Mouse (Mus musculus): ENCODE results near the gene Catip. TPM values are rescaled to one million over a fixed set of nuclear protein-coding genes. Genes with fewer than 3 reads are reported as not detected.

Catip gene
- polyA plus RNA-seq, 1 experiment = 0.59 TPM

DNA sequence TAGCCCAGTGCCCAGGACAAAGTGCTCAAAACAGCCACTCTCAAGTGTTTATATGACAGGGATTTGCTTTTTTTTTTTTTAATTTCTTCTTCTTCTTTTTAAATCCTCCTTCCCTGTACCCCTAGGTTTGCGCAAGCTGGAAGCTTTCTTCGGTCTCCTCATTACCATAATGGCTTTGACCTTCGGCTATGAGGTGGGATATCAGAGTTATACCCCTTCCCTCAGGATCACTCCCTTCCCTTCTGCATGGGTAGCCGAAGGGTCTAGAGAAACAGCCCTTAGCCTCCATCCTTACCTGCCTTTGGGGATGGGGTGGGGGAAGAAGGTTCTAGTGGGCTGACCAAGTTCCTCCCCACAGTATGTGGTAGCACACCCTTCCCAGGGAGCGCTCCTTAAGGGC is 18.6 kb downstream of the Catip start:
- peaks cover 84% of the 10 kb centered on the region for H3K4me1 ChIP-seq
- H3K9me3 ChIP-seq = no peaks in the 10 kb centered on the region
- no peak overlapping the region for H3K4me3 ChIP-seq (replicated peaks)
- peaks cover 25% of the 10 kb centered on the region for H3K27me3 ChIP-seq (replicated peaks)
- H3K36me3 ChIP-seq (replicated peaks; ENCODE audit: low read length) = no peaks in the 10 kb centered on the region
- no peak for TF ChIP-seq GATA1 (IDR thresholded peaks at IDR 0.05; ENCODE audit: borderline replicate concordance, low read length)
- no peak for TF ChIP-seq FLI1 (IDR thresholded peaks at IDR 0.05; ENCODE audit: low read length)

DNA sequence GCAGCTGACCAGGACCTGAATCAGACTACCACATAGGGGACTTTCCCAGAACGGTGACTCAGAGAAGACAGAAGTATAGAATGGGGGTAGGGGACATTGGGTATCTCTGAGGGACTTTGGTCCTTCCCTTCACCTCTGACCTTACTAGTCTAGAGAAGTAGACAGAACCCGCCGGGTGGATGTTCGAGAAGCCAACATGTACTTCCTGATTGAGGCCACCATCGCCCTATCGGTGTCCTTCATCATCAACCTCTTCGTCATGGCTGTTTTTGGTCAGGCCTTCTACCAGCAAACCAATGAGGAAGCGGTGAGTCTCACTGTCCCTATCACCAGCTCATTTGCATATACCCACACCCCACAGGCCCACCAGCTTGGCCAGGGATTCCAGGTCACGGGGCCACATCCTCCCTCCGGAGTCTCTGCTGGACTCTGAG is 19.7 kb downstream of the Catip start:
- peak overlapping the region; percentile 16 for H3K4me3 ChIP-seq (replicated peaks)
- H3K27me3 ChIP-seq (replicated peaks) = peaks cover 16% of the 10 kb centered on the region
- H3K4me1 ChIP-seq = peaks cover 81% of the 10 kb centered on the region
- no peaks in the 10 kb centered on the region for H3K36me3 ChIP-seq (replicated peaks; ENCODE audit: low read length)
- H3K9me3 ChIP-seq = no peaks in the 10 kb centered on the region
- no peak for TF ChIP-seq FLI1 (IDR thresholded peaks at IDR 0.05; ENCODE audit: low read length)

DNA sequence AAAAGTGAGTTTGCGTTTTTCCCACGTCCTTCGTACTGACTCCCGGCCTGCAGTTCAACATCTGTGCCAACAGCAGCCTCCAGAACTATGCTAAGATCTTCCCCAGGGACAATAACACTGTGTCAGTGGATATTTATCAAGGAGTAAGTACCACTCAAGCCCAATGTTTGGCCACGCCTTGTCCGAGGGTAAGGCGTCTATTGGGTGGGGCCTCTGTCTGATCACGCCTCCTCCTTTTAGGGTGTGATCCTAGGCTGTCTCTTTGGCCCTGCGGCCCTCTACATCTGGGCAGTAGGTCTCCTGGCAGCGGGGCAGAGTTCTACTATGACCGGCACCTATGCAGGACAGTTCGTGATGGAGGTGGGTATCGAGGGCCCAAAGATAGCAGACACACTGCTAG is 21.5 kb downstream of the Catip start:
- H3K36me3 ChIP-seq (replicated peaks; ENCODE audit: low read length) = no peaks in the 10 kb centered on the region
- H3K4me3 ChIP-seq (replicated peaks) = no peak overlapping the region
- H3K9me3 ChIP-seq = no peaks in the 10 kb centered on the region
- H3K4me1 ChIP-seq = peaks cover 83% of the 10 kb centered on the region
- TF ChIP-seq GATA1 (IDR thresholded peaks at IDR 0.05; ENCODE audit: borderline replicate concordance, low read length) (no peak), FLI1 (IDR thresholded peaks at IDR 0.05; ENCODE audit: low read length) (no peak)
- peaks cover 12% of the 10 kb centered on the region for H3K27me3 ChIP-seq (replicated peaks)

DNA sequence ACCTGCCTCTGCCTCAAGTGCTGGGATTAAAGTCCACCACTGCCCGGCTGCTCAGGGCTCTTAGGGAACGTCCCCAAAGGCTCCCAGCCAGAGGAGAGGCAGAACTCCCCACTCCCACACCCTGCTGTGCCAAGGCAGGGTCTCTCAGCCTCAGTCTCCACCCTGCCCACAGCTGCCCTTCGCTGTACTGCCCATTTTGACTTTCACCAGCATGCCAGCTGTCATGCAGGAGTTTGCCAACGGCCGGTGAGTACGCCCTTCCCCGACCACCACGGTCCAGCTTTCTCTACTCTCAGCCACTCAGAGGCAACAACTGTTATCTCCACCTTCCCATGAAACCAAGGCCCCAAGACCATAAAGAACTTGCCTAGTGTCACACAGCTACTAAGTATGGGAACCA is 22.6 kb downstream of the Catip start:
- TF ChIP-seq FLI1 (IDR thresholded peaks at IDR 0.05; ENCODE audit: low read length) (no peak), GATA1 (IDR thresholded peaks at IDR 0.05; ENCODE audit: borderline replicate concordance, low read length) (no peak)
- peak overlapping the region; percentile 67 for H3K4me3 ChIP-seq (replicated peaks)
- peaks cover 12% of the 10 kb centered on the region for H3K27me3 ChIP-seq (replicated peaks)
- peaks cover 82% of the 10 kb centered on the region for H3K4me1 ChIP-seq
- no peaks in the 10 kb centered on the region for H3K9me3 ChIP-seq
- H3K36me3 ChIP-seq (replicated peaks; ENCODE audit: low read length) = no peaks in the 10 kb centered on the region

DNA sequence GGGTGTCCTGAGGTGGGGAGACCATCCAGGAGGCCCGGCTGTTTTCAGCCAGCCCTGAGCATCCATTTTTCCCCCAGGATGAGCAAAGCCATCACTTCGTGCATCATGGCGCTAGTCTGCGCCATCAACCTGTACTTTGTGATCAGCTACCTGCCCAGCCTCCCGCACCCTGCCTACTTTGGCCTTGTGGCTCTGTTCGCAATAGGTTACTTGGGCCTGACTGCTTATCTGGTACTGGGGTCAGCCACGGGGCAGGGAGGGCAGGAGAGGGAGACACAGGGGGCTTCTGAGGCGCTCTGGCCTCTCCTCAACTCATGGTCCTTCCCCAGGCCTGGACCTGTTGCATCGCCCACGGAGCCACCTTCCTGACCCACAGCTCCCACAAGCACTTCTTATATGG is 23.2 kb downstream of the Catip start:
- Histone ChIP-seq H3K9me3 (no peaks in the 10 kb centered on the region), H3K36me3 (replicated peaks; ENCODE audit: low read length) (no peaks in the 10 kb centered on the region), H3K4me1 (peaks cover 82% of the 10 kb centered on the region), H3K27me3 (replicated peaks) (peaks cover 12% of the 10 kb centered on the region), H3K4me3 (replicated peaks) (no peak overlapping the region)
- TF ChIP-seq FLI1 (IDR thresholded peaks at IDR 0.05; ENCODE audit: low read length) (no peak), GATA1 (IDR thresholded peaks at IDR 0.05; ENCODE audit: borderline replicate concordance, low read length) (no peak)

DNA sequence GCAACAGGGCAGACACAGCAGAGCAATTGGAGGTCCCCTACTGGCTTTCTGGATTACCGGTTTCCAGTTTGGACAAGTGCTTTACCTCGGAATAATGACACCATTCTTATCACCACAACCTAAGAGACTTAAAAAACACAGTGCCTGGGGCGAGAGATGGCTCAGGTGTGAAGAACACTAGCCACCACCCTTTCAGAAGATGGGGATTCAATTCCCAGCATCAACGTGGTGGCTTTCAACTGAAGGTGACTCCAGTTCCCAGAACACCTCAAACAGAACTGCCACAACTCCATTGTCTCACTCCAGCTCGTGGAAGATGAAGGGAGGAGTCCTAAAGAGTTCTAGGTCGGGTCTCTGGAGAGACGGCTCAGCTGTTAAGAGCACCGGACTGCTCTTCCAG is 23.6 kb downstream of the Catip start:
- Histone ChIP-seq H3K4me1 (peaks cover 82% of the 10 kb centered on the region), H3K36me3 (replicated peaks; ENCODE audit: low read length) (no peaks in the 10 kb centered on the region), H3K4me3 (replicated peaks) (no peak overlapping the region), H3K27me3 (replicated peaks) (peaks cover 12% of the 10 kb centered on the region), H3K9me3 (no peaks in the 10 kb centered on the region)
- TF ChIP-seq FLI1 (IDR thresholded peaks at IDR 0.05; ENCODE audit: low read length) (no peak), GATA1 (IDR thresholded peaks at IDR 0.05; ENCODE audit: borderline replicate concordance, low read length) (no peak)

DNA sequence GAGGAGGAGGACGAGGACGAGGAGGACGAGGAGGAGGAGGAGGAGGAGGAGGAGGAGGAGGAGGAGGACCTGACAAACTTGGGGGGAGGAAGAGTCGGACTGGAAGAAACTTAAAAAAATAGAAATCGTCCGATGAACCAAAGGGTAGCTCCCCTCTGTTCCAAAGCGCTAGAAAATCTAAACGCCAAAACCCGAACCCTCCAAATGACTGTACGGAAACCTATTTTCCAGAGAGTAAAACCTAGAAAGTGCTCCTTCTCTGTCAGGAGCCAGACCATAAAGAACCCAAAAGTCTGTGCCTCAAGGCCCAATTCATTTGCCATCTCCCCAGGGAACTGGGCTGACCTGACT is 24.4 kb downstream of the Catip start:
- peak overlapping the region; percentile 94 for H3K4me3 ChIP-seq (replicated peaks)
- peaks cover 11% of the 10 kb centered on the region for H3K27me3 ChIP-seq (replicated peaks)
- no peaks in the 10 kb centered on the region for H3K9me3 ChIP-seq
- no peak for TF ChIP-seq FLI1 (IDR thresholded peaks at IDR 0.05; ENCODE audit: low read length)
- TF ChIP-seq GATA1 (IDR thresholded peaks at IDR 0.05; ENCODE audit: borderline replicate concordance, low read length) = no peak
- H3K4me1 ChIP-seq = peaks cover 82% of the 10 kb centered on the region
- H3K36me3 ChIP-seq (replicated peaks; ENCODE audit: low read length) = no peaks in the 10 kb centered on the region

DNA sequence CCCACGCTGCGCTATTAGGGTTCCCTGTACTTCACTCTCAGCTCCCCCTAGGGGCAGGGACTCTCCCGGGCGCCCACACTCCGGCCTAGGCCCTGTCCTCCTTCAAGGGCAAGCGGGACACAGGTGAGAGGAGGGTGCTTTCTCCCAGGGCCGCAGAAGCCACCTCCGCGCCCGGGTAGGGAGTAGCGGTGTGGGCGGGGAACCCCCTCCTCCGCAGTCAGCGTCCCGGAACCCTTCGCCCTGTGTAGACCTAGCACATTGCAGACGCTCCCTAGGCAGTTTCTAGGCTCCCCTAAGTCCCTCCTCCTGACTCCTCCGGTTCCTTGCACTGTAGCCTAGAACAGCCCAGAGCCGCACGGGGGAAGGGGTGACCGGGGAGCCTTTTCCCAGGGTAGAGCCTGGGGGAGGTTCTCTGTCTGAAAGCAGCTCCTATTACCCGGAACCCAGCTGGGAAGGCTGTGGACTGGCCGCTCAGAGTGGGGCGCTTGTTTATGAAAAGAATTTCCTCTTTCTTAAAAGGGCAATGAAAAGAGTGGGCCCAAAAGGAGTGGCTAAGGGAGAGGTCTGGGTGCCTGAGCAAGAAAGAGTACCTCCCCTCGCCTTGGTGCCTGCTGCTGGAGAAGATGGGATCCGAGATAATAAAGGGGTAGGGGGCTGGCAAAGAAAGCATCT is 24.9 kb downstream of the Catip start:
- H3K4me1 ChIP-seq = peaks cover 77% of the 10 kb centered on the region
- H3K9me3 ChIP-seq = no peaks in the 10 kb centered on the region
- H3K36me3 ChIP-seq (replicated peaks; ENCODE audit: low read length) = no peaks in the 10 kb centered on the region
- no peak for TF ChIP-seq FLI1 (IDR thresholded peaks at IDR 0.05; ENCODE audit: low read length)
- TF ChIP-seq GATA1 (IDR thresholded peaks at IDR 0.05; ENCODE audit: borderline replicate concordance, low read length) = no peak
- peak overlapping the region; percentile 94 for H3K4me3 ChIP-seq (replicated peaks)
- peaks cover 11% of the 10 kb centered on the region for H3K27me3 ChIP-seq (replicated peaks)

DNA sequence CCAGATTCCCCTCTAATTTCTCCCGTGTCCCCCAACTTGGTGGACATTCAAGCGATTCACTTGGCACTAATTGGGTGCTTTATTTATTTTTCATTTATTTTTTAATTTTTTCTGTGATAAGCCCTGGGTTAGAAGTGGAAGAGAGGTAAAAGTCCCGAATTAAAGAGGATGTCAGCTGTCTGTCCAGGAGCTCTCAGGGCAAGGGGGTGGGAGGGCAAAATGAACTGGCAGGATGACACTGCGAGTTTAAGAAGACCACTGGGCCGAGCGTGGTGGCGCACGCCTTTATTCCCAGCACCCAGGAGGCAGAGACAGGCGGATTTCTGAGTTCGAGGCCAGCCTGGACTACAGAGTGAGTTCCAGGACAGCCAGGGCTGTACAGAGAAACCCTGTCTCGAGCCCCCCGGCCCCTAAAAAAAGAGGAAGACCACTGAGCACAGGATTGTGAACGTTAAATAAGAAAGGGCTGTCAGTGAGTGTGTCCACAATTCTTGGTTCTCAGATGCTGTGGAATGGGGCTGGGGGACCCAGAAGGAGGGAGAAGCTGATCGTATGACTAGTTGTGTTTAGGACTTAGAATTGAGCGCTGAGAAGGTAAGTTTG is 25.6 kb downstream of the Catip start:
- Histone ChIP-seq H3K4me1 (peaks cover 77% of the 10 kb centered on the region), H3K4me3 (replicated peaks) (peak overlapping the region; percentile 94), H3K9me3 (no peaks in the 10 kb centered on the region), H3K36me3 (replicated peaks; ENCODE audit: low read length) (no peaks in the 10 kb centered on the region), H3K27me3 (replicated peaks) (peaks cover 9% of the 10 kb centered on the region)
- TF ChIP-seq GATA1 (IDR thresholded peaks at IDR 0.05; ENCODE audit: borderline replicate concordance, low read length) = no peak
- no peak for TF ChIP-seq FLI1 (IDR thresholded peaks at IDR 0.05; ENCODE audit: low read length)

DNA sequence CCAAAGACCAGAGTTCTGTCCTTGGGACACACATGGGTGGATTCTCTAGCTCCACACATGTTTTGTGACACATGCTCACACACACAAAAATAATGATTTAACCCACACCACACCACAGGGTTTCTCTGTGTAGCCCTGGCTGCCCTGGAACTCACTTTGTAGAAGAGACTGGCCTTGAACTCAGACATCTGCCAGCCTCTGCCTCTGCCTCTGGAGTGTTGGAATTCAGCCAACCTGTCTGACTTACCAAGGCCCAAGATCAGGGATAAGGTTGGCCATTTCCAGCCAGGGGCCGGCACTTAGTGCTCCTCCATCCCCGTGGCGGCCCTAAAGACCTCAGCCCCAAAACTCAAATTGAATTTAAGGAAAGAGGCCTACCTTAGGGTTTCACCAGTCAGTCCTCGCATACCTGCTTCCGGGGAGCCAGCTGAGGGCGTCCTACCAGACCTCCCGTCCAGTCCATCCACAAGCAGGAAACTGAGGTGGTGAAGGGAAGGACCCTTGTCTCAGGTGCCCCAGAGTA is 26.6 kb downstream of the Catip start:
- no peak overlapping the region for H3K4me3 ChIP-seq (replicated peaks)
- H3K9me3 ChIP-seq = no peaks in the 10 kb centered on the region
- H3K4me1 ChIP-seq = peaks cover 84% of the 10 kb centered on the region
- H3K36me3 ChIP-seq (replicated peaks; ENCODE audit: low read length) = peaks cover 6% of the 10 kb centered on the region
- peaks cover 7% of the 10 kb centered on the region for H3K27me3 ChIP-seq (replicated peaks)
- TF ChIP-seq GATA1 (IDR thresholded peaks at IDR 0.05; ENCODE audit: borderline replicate concordance, low read length) (no peak), FLI1 (IDR thresholded peaks at IDR 0.05; ENCODE audit: low read length) (no peak)
